Mouse (Mus musculus) urinary bladder, postnatal 14 days (tissue): ENCODE measurements around the gene Dppa3.
"Not testable (repeated sequence)": the region's sequence is repeated elsewhere in the genome, so short reads cannot be mapped to it uniquely, and the experiment has no call there.

Source experiments
- DNase-seq: peaks from one replicate; pipeline ENCODE4 v3.0.0; 2021; ENCODE audit warnings: low spot score

The Dppa3 gene

GRCm38 (mm10) chr6:122612426-122612825 lies 13.8 kb upstream of the Dppa3 start:
- no peak for DNase-seq

GRCm38 (mm10) chr6:122614047-122614446 lies 12.2 kb upstream of the Dppa3 start:
- DNase-seq: no peak

GRCm38 (mm10) chr6:122616022-122616421 lies 10.2 kb upstream of the Dppa3 start:
- no peak for DNase-seq

GRCm38 (mm10) chr6:122621066-122621465 lies 5.1 kb upstream of the Dppa3 start:
- DNase-seq: no peak

GRCm38 (mm10) chr6:122624480-122624879 lies 1.7 kb upstream of the Dppa3 start:
- no peak for DNase-seq

- DNase-seq: no peak
Observed at GRCm38 (mm10) chr6:122625156-122625555, 1.1 kb upstream of the Dppa3 start.

GRCm38 (mm10) chr6:122627469-122628108 lies 1.4 kb downstream of the Dppa3 start:
- no peak for DNase-seq

GRCm38 (mm10) chr6:122633411-122633810 lies 7.2 kb downstream of the Dppa3 start:
- DNase-seq: no peak

- no peak for DNase-seq
Observed at GRCm38 (mm10) chr6:122635315-122635714, 9.1 kb downstream of the Dppa3 start.

GRCm38 (mm10) chr6:122636666-122637065 lies 10.5 kb downstream of the Dppa3 start:
- no peak for DNase-seq

- DNase-seq: not testable (repeated sequence)
Observed at GRCm38 (mm10) chr6:122637566-122637965, 11.4 kb downstream of the Dppa3 start.

GRCm38 (mm10) chr6:122644196-122644595 lies 18.0 kb downstream of the Dppa3 start:
- not testable (repeated sequence) for DNase-seq

GRCm38 (mm10) chr6:122649903-122650302 lies 23.7 kb downstream of the Dppa3 start:
- no peak for DNase-seq

GRCm38 (mm10) chr6:122650398-122650980 lies 24.3 kb downstream of the Dppa3 start:
- DNase-seq: no peak

- DNase-seq: no peak
Observed at GRCm38 (mm10) chr6:122654301-122654700, 28.1 kb downstream of the Dppa3 start.

GRCm38 (mm10) chr6:122657630-122658029 lies 31.4 kb downstream of the Dppa3 start:
- no peak for DNase-seq

- peak; percentile 13 for DNase-seq
Observed at GRCm38 (mm10) chr6:122659567-122659966, 33.4 kb downstream of the Dppa3 start.

- DNase-seq: peak; percentile 23
Observed at GRCm38 (mm10) chr6:122660601-122661379, 34.6 kb downstream of the Dppa3 start.

GRCm38 (mm10) chr6:122662551-122663264 lies 36.5 kb downstream of the Dppa3 start:
- peak; percentile 36 for DNase-seq

GRCm38 (mm10) chr6:122663596-122664206 lies 37.5 kb downstream of the Dppa3 start:
- DNase-seq: no peak

GRCm38 (mm10) chr6:122665866-122666265 lies 39.7 kb downstream of the Dppa3 start:
- DNase-seq: no peak

GRCm38 (mm10) chr6:122667715-122668114 lies 41.5 kb downstream of the Dppa3 start:
- DNase-seq: no peak
